Mouse (Mus musculus): Measurements from ENCODE around the gene Gm14391.

GRCm38 (mm10) chr2:175156696-175157095 lies 50.0 kb downstream of the Gm14391 start:
- no peak for TF ChIP-seq CTCF (IDR thresholded peaks at IDR 0.05; ENCODE audit: insufficient read depth, low read length)
- TF ChIP-seq POLR2A (IDR thresholded peaks at IDR 0.05; ENCODE audit: borderline replicate concordance, extremely low read depth, low read depth, low read length), result no peak

Measured in lung, adult 2 months (tissue).